ENCODE assay signal across 9 mouse cellular contexts in the genomic region with DNA sequence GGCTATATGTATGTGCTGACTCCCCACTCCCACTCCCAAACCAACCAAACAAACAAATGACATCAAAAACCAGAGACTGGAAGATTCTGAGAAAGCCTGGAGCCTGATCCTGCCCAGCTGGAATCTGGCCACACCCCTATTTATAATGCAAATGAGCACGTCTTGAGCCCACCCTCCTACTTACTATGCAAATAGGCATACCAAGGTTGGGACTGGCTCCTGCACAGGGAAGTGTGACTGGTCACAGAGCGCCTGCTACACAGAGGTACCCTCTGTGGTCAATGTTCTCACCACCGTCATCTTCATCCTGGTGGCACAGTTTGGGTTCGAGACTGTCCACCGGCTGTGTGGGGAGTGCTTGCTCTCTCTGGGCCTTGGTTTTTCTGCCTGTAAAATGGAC.
DNase-seq lines count a peak whose midpoint lies in the region; ATAC-seq and TF ChIP-seq lines count a peak whose summit lies in the region.
"Had no signal": no experiment of that assay in that cellular context is flagged by ENCODE, and none has a peak within 500 bp of the region (broad histone marks: within the 10 kb centered on the region; RNA-seq: fewer than 3 reads in every experiment).

No protein-coding gene starts in this region.

- no peak overlapping the region for H3K27ac ChIP-seq in CH12.LX (ENCODE audit: insufficient read depth, low read depth)
- no peak overlapping the region; the same call in 1 of the 2 replicates for H3K27ac ChIP-seq in forebrain, embryonic 16.5 days (ENCODE audit: low read length)
- peak overlapping the region; percentile 97 for H3K27ac ChIP-seq in liver, embryonic 12.5 days

- no peak for TF ChIP-seq EP300 in CH12.LX (IDR thresholded peaks at IDR 0.05; ENCODE audit: low read length)

- no peak overlapping the region for H3K4me3 ChIP-seq in CH12.LX (replicated peaks in 1 of 3; ENCODE audit: low read depth in 2 of 3, low read length in 2 of 3, poor library complexity in 1 of 3)
- no peak overlapping the region for H3K4me3 ChIP-seq in forebrain, embryonic 16.5 days (replicated peaks; ENCODE audit: low read length)
- H3K4me3 ChIP-seq in liver, embryonic 12.5 days: no peak overlapping the region
- H3K4me3 ChIP-seq: gastrocnemius, adult 2 months had no signal

- H3K4me2 ChIP-seq in CH12.LX (ENCODE audit: insufficient read depth, low read depth, poor library complexity, severe bottlenecking): no peak overlapping the region
- H3K4me2 ChIP-seq in forebrain, embryonic 16.5 days (ENCODE audit: low read length): no peak overlapping the region
- peak overlapping the region; percentile 32; the same call in 1 of the 2 replicates for H3K4me2 ChIP-seq in liver, embryonic 12.5 days

- in situ Hi-C loops in CH12.LX (cut with MboI; ENCODE audit: low pct_ligation_motif_present, low pct_unique_long_range_greater_than_20kb, low sequenced_read_pairs): no loop called here

- H3K9ac ChIP-seq in CH12.LX (ENCODE audit: insufficient read depth, low read depth): no peak overlapping the region
- no peak overlapping the region for H3K9ac ChIP-seq in forebrain, embryonic 16.5 days (replicated peaks; ENCODE audit: low read depth, low read length)
- H3K9ac ChIP-seq in liver, embryonic 12.5 days: peak overlapping the region; percentile 75

- H3K9me3 ChIP-seq in CH12.LX (replicated peaks; ENCODE audit: low read length): no peaks in the 10 kb centered on the region
- no peaks in the 10 kb centered on the region for H3K9me3 ChIP-seq in forebrain, embryonic 16.5 days (ENCODE audit: control insufficient read depth, low read length)
- no peaks in the 10 kb centered on the region for H3K9me3 ChIP-seq in liver, embryonic 12.5 days (replicated peaks)

- no peaks in the 10 kb centered on the region for H3K27me3 ChIP-seq in CH12.LX (replicated peaks)
- H3K27me3 ChIP-seq in forebrain, embryonic 16.5 days (replicated peaks; ENCODE audit: control insufficient read depth, insufficient read depth, low read length): no peaks in the 10 kb centered on the region
- 0 out of 2 replicates have a peak, but pooled peaks cover 3% of the 10 kb centered on the region for H3K27me3 ChIP-seq in liver, embryonic 12.5 days (replicated peaks)

- no peak for TF ChIP-seq POLR2A in CH12.LX (IDR thresholded peaks at IDR 0.05; ENCODE audit: low read depth, low read length)

- no peaks in the 10 kb centered on the region for H3K79me2 ChIP-seq in CH12.LX (replicated peaks; ENCODE audit: control insufficient read depth, extremely low read depth, insufficient read depth, poor library complexity, severe bottlenecking)

- peak; percentile 47; the same call in 1 of the 2 replicates for ATAC-seq in forebrain, embryonic 16.5 days
- ATAC-seq in liver, embryonic 12.5 days: peak; percentile 31

- DNase-seq in CH12.LX (ENCODE audit: extremely low read depth) (peak; percentile 31), MEL-GATA-1-ER (ENCODE audit: extremely low read depth, low read depth) (peak; percentile 93)
- no peak for DNase-seq in spleen, adult 18-20 months
- no peak for DNase-seq in left cerebral cortex, adult 11 months (ENCODE audit: low spot score)
- DNase-seq in ovary, postnatal 10 days (ENCODE audit: low spot score): no peak
- no peak for DNase-seq in yolk sac, embryonic 10.5 days (ENCODE audit: low spot score)

- 29% methylated on average over 5 of the region's 5 CpGs for WGBS in forebrain, embryonic 16.5 days
- WGBS in liver, embryonic 12.5 days (ENCODE audit: insufficient replicate concordance): 10% methylated on average over 5 of the region's 5 CpGs

- TF ChIP-seq CTCF in CH12.LX (conservative IDR thresholded peaks at IDR 0.05 in 1 of 2, IDR thresholded peaks at IDR 0.05 in 1 of 2; ENCODE audit: low read depth in 2 of 2, low read length in 2 of 2): no peak

- H3K4me1 ChIP-seq in CH12.LX (ENCODE audit: control insufficient read depth in 1 of 2, insufficient read depth in 2 of 2): peaks cover 30 to 54% of the 10 kb centered on the region in 2 experiments
- peaks cover 50% of the 10 kb centered on the region for H3K4me1 ChIP-seq in forebrain, embryonic 16.5 days (replicated peaks; ENCODE audit: control insufficient read depth, insufficient read depth, low read length)
- H3K4me1 ChIP-seq in liver, embryonic 12.5 days: peaks cover 94% of the 10 kb centered on the region

- TF ChIP-seq RAD21 in CH12.LX (IDR thresholded peaks at IDR 0.05; ENCODE audit: low read depth, low read length): no peak

- H3K36me3 ChIP-seq in CH12.LX (replicated peaks in 1 of 2; ENCODE audit: control insufficient read depth in 1 of 2, insufficient read depth in 1 of 2, low read length in 1 of 2): no peaks in the 10 kb centered on the region
- H3K36me3 ChIP-seq in forebrain, embryonic 16.5 days (ENCODE audit: control insufficient read depth, insufficient read depth): no peaks in the 10 kb centered on the region
- H3K36me3 ChIP-seq in liver, embryonic 12.5 days: no peaks in the 10 kb centered on the region

- dilution Hi-C loops in CH12.LX (cut with MboI; ENCODE audit: extremely low pct_ligation_motif_present, extremely low pct_unique_long_range_greater_than_20kb, low sequenced_read_pairs): no loop called here

TF ChIP-seq in CH12.LX, 34 proteins besides CTCF, POLR2A, EP300 and RAD21:
- TF ChIP-seq MAZ (IDR thresholded peaks at IDR 0.05; ENCODE audit: low read depth, low read length) (no peak), GABPA (IDR thresholded peaks at IDR 0.05; ENCODE audit: insufficient replicate concordance, low read depth, low read length) (no peak), CHD1 (IDR thresholded peaks at IDR 0.05; ENCODE audit: low read depth, low read length) (no peak), POLR2AphosphoS2 (IDR thresholded peaks at IDR 0.05; ENCODE audit: low read depth, low read length) (no peak), USF2 (conservative IDR thresholded peaks at IDR 0.05; ENCODE audit: low read depth, low read length) (no peak), MYC (IDR thresholded peaks at IDR 0.05; ENCODE audit: low read depth, low read length) (no peak), MAX (IDR thresholded peaks at IDR 0.05; ENCODE audit: low read length) (no peak), ZC3H11A (IDR thresholded peaks at IDR 0.05; ENCODE audit: low read depth, low read length) (no peak), CHD2 (IDR thresholded peaks at IDR 0.05; ENCODE audit: low read length) (no peak), JUND (conservative IDR thresholded peaks at IDR 0.05; ENCODE audit: low read depth, low read length) (no peak), RCOR1 (conservative IDR thresholded peaks at IDR 0.05; ENCODE audit: low read depth, low read length) (no peak), JUN (IDR thresholded peaks at IDR 0.05; ENCODE audit: insufficient read depth, low read depth, low read length) (no peak), PAX5 (IDR thresholded peaks at IDR 0.05; ENCODE audit: low read length) (no peak)
TF ChIP-seq in CH12.LX: peak in this region for 0.

Comparison
In these comparisons a context has a peak if more than half of its experiments do, and no peak if none do; other contexts are left out.
1. DNase-seq: peak in CH12.LX (single experiment) and MEL-GATA-1-ER (single experiment); none in spleen, adult 18-20 months (0 of 2), left cerebral cortex, adult 11 months (single experiment), ovary, postnatal 10 days (single experiment) and yolk sac, embryonic 10.5 days (single experiment).